Mouse (Mus musculus): ENCODE data around the gene 4930522H14Rik.

Gene 4930522H14Rik

DNA sequence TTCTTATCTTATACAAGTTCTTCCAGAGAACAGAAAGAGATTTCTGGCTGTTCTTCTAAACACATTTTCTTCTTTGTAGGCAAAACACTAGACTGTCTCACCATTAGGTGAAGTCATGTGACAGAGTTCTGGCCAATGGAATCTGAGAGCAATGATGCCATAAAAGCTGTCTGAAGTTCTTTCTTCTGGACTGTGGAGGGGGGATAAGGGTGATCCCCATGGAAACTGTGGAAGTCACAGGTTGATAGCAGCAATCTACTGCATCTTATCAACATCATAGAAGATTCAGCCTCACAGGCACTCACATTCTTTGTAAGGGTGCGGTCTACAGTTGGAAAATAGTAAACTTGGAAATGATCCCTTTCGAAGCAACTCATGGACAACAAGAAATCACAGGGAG is at the start of gene 4930522H14Rik:
Gene 4930522H14Rik (minus strand): TSS at position 187 of the 400 bp plus-strand sequence.
- no peak for DNase-seq (ENCODE audit: low spot score in 2 of 2)

DNA sequence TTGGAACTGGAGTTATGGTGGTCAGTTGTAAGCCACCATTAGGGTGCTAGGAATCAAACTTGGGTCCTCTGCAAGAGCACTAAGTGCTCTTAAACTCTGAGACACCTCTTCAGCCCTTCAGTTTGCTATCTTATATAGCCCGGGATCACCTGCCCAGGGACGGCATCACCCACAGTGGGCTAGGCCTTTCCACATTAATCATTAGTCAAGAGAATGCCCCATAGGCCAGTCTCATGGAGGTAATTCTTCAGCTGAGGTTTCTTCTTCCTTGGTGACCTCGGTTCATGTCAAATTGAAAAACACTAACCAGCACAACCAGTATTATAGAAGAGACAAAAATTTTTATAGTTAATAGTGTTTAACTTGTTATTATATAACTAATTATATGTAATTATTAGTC is 47.3 kb upstream of the 4930522H14Rik start:
- no peak for DNase-seq (ENCODE audit: low spot score in 2 of 2)

DNA sequence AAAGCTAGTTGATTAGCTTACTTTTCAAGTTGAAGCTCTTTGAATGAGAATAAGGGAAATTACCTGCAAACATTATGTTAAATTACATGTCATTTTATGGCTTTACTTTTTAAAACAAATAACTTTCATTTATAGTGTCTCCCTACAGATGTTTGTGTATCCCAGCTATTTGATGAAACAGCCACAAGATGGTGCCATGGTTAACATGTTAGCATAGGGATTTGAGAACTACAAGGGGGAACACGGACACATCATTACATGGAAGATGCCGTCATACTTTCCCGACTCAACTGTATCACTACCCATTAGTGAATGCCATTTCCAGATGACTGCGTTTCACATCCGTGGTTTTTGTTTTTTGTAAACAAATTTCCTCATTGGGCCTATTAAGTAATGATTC is 45.8 kb upstream of the 4930522H14Rik start:
- no peak for DNase-seq (ENCODE audit: low spot score in 2 of 2)

DNA sequence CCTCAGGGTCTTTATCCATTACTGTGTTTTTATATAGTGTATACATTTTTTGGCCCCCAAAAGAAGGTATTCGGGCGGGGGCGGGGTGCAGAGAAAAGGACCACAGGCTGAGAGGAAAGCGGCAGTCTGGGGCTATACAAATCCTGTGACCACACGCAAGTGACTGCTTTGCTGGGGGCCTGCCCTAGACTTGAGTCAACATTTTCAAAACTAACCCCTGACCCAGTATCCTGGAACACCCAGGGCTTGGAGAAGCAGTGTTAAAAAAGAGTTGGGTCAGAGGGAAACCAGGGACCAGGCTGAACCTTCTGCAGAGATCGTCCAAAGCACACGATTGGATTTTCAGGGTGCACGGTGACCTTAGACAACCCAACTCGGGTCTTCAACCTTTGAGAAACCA is 43.7 kb upstream of the 4930522H14Rik start:
- no peak for DNase-seq (ENCODE audit: low spot score in 2 of 2)

DNA sequence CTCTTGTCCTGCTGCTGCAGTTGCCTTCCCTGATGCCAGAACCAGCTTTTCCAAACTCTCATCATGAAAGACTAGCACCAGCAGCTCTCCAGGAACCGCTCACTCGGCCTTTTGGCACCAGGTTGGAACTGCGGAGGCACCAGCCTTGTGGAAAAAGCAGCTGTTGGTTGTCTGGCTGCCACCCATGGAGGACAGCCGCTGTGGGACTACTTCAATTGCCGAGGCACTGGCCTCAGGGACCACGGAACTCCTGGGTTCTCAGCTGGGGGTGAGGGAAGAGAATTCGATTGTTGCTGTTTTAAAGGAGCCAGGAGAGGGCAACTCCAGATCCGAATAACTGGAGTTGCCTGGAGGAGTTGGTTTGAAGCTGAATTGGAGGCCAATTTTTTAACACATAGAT is 43.2 kb upstream of the 4930522H14Rik start:
- no peak for DNase-seq (ENCODE audit: low spot score in 2 of 2)

DNA sequence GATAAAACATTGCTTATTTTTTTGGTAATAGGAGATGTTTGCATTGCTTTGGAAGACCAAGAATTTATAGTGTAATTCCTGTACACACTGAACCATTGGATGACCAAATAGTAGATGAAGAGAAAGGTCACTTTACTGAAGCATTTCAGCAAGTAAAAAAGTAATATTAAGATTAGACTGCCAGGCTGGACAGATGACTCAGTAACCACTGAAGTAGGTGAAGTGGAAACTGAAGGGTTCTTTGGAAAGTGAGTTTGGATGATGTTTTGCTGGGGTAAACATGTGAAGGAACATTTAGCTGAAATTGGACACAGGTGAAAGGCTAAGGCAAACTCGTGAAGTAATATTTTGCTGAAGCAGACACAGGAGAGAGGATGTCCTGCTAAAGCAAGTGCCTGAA is 41.5 kb upstream of the 4930522H14Rik start:
- DNase-seq (ENCODE audit: low spot score in 2 of 2): no peak

DNA sequence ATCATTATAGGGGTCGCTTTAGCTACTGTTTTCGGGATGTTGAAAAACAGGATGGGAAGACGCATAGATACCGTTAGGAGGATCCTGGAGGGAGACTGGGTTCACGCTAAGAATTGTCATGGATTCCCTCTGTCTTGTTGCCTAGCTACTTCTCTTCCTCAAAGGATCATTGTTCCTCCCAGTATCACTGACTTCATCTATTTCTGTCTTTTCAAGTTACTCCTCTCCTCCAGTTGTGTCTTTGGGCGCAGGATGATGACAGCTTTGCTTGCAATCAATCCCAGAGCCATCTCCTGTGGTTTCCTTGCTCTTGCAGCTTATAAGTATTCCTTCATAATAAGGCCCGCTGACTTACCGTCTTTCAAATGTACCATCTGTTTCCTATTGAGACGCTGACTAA is 38.3 kb upstream of the 4930522H14Rik start:
- DNase-seq (ENCODE audit: low spot score in 2 of 2): no peak

DNA sequence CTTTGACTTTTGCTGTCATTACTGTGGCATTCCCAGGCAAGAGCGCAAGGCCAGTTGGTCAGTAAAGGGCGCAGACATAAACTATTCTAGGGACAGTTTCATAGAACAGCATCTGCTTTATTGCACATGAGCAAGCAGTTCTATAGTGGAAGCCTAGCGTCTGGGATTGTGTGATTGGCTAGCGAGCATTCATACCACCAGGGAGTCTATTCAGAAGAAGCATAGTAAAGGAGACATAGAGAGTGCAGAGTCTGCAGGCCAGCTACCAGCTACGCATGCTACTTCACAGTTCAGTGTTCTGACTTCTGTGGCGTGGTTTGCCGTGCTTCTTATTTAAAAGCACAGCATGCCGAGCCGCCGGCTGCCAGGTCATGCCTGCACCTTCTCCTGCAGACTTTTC is 37.9 kb upstream of the 4930522H14Rik start:
- DNase-seq (ENCODE audit: low spot score in 2 of 2): no peak

DNA sequence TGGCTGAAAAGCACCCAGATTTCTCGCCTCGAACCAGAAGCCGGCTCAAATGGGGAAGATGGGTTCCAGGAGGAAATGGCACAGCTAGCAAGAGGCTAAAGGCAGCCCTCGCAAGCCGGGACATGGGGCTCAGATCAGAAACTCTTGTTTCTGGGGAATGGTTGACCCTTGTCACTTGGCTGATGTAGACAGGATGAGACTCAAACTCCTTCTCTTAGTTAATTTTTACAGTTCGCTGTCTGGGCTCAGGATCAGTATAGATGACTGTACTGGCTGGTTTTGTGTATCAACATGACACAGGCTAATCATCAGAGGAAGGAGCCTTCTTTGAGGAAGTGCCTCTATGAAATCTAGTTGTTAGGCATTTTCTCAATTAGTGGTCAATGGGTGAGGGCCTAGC is 33.6 kb upstream of the 4930522H14Rik start:
- DNase-seq (ENCODE audit: low spot score in 2 of 2): no peak

DNA sequence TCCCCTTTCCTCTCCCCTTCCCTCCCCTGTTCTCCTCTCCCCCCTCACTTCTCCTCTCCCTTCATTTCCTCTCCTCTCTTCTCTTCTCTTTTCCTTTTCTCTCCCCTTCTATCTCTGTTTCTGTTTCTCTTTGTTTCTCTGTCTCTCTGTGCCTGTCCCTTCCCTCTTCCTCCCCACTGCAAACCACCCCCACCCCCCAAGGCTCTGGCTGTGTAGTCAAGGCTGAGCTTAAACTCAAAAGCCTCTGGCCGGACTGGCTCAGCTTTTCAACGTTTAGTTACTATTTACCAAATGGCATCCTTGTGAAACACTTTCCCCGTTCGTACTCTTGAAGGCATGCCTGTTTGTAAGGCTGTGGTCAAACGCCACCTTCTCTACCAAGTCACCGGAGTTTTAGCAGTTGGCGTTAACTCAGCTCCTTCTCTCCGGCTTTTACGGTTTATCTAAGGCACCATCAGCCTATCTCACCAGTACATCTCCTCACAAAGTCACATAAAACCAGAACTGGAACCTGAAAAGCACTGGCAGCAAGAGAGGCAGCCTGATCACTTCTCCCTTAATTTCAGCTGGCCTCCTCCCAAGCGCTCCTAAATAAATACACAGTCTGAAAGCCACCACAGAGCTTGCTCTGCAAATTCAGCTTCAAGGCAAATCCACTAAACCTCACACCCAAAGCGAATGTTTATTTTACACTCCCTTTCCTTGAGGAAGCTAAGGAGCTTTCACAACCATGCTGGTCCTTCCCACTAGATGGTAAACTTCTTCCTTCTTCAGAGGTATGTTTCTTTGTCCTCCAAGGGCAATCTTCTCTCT is 19.4 kb upstream of the 4930522H14Rik start:
- DNase-seq (ENCODE audit: low spot score in 2 of 2): no peak

DNA sequence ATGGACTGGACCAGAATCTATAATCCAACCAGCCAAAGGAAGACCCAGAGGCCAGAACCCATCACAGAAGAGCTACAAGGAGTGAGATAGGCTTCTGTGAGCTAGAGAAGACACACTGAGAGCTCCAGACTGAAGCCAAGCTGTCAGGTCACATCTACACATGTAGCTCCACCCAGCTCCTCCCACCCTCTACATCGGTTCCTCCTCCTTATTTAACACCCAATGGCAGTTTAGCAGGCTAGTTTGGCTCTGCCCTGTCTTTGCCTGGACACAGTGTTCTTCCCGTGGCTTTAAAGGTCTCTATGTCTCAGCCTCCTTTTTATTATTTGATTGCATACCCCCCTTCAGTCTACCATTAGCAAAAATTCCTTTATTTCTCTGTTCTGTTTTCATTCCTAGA is 16.2 kb upstream of the 4930522H14Rik start:
- no peak for DNase-seq (ENCODE audit: low spot score in 2 of 2)

DNA sequence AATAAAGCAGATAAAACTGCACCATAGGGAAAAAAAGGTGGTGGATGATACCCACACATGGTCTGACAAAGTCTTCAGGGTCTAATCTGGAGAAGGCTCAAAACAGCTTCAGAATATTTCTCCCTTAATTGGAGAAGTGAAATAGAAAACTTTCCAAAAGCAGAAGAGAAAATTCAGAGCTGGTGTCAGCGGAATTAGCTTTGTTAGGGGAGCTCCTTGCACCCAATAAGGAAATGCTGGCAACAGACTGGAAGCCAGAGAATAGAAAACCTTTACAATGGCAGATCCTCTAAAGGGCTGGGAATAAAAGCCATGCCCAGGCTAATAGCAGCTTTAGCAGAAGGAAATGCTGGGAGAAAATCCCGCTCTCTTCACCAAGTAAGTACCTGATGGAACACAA is 15.4 kb upstream of the 4930522H14Rik start:
- no peak for DNase-seq (ENCODE audit: low spot score in 2 of 2)

DNA sequence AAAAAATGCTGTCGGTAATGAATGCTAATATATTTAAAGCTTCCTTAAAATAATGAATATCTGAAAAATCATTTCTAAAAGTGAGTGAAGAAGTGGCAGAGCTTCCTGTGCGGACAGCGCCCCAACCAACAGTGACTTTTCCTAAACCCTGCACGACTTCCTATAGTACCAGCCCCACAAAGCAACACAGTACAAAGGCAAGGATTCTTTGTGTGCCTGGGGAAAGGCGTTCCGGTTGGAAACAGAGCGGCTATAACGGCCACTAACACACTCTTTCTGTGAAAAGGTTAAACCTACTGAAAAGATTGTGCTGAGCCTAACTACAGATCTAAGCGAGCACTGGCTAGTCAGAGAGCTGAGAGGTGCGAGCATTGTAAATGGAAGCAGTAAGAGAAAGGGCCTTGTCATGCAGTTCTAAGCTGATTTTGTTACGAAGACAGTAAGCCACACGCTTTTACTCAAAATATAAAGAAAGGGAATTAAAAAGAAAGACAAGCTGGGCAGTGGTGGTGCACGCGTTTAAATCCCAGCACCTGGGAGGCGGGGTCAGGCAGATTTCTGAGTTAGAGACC is 766 bp downstream of the 4930522H14Rik start:
- no peak for DNase-seq (ENCODE audit: low spot score in 2 of 2)

DNA sequence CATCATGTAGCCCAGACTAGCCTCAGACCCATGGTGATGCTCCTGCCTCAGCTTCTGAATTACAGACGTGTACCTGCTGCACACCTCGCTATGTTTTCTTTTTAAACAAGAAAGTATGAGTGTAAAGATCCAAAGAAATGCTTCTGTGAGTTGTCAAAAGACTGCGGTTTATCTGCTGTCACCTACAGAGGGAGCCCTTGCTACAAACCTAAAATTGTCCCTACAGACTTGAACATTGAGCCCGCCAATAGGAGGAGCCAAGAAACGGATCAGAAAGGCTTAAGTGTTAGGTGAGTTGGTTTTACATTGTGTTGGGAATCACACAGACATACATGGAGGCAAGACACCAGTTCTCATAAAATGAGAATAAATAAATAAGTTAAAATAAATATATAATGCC is 26.2 kb downstream of the 4930522H14Rik start:
- peak; percentile 11 to 44 for DNase-seq (ENCODE audit: low spot score in 2 of 2)

DNA sequence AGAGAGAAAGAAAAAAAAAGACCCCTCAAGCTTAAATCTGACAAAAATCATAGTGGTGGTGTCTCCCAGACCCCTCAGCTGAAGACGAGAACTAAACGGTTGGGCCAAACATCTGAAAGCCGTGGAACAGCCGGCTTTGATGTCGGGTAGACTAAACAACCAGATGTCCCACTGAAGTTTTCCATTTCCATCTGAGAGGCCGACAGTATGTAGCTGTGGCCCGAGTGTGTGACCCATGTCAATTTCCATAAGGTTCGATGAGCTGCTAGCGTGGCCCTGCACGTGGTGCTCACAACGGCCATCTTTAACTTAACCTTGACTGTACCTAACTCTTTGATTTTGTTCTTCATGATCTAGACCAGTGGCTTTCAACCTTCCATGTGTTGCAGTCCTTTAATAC is 32.6 kb downstream of the 4930522H14Rik start:
- DNase-seq (ENCODE audit: low spot score in 2 of 2): no peak

DNA sequence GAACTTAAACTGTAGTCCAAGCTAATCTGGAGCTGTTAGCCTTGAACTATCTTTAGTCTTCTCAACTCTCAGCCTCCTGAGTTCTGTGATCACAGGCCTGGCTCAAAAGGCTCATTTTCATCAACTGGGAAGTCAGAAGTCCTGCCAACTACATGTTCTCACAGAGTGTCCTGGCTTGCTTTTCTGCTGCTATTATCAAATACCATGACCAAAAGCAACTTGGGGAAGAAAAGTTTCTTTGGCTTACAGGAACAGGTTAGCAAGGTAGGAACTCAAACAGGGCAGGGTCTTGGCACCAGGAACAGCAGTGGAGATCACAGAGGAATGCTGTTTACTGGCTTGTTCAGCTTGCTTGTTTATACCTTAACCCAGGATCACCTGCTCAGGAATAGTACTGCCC is 37.5 kb downstream of the 4930522H14Rik start:
- no peak for DNase-seq (ENCODE audit: low spot score in 2 of 2)

DNA sequence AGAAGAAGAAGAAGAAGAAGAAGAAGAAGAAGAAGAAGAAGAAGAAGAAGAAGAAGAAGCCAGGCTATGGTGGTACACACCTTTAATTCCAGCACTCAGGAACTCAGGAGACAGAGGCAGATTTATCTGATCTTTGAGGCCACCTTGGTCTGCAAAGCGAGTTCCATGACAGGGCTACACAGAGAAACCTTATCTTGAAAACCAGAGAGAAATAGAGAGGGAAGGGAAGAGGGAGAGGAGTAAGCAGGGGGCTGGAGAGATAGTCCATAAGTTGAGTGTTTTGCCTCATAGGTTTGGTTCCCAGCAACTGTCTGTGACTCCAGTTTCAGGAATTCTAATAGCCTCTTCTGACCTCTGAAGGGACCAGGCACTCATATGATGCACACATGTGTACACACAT is 42.3 kb downstream of the 4930522H14Rik start:
- DNase-seq (ENCODE audit: low spot score in 2 of 2): no peak

DNA sequence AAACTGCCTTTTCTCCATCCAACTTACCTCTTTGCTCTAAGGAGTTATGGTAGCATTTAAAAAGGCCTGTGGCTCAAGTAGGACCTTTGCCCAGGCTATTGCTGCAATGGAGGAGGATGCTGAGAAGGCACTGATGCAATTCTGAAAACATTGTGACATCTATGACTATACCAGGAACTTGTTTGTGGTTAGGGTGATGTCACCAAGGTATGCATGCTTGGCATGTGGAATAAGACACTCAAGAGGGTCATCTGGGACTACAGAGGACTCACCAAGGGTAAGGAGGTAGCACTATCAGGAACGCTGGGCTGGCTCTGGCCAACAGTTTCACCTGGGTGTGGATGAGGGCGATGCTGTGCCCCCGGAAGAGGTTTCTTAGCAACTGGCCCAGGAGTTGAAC is 46.5 kb downstream of the 4930522H14Rik start, which contains the start of gene Rnf11:
Gene Rnf11 (minus strand): TSS at position 108 of the 400 bp plus-strand sequence.
- no peak for DNase-seq (ENCODE audit: low spot score in 2 of 2)

DNA sequence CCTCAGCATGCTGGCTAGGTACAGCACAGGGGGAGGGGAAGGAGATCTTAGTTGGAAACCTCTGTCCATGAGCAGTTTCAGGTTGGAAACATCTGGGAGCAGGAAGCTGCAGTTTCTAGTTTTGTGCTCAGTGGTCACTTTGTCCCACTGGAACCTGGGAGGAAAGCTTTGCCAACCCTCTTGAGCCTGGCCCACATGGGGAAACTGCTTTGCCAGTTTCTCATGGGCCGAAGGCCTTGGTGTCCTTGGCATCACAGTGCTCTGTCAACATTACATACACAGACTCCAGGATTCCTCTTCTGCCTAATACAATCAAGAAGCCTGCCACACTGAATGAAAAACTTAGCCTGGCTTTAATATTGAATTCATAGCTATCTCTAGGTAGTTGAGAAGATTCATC is 48.4 kb downstream of the 4930522H14Rik start:
- no peak for DNase-seq (ENCODE audit: low spot score in 2 of 2)

DNA sequence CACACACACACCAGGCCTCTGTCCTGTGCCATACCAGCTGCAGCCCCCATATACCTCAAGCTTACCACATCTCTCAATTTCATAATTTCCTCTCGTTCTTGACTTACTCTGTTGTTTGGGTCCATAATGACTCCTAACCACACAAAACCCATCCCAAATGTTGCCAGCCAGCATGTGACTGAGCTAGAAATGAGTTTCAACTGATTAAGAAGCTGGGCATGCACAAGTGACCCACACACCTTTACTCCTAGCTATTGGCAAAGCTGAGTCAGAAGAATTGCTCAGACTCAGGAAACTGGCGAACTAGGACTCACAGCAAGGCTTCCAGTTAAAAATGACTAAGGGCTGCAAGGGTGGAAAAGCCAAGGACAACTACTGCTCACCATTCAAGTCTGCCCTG is 49.7 kb downstream of the 4930522H14Rik start:
- no peak for DNase-seq (ENCODE audit: low spot score in 2 of 2)

DNA sequence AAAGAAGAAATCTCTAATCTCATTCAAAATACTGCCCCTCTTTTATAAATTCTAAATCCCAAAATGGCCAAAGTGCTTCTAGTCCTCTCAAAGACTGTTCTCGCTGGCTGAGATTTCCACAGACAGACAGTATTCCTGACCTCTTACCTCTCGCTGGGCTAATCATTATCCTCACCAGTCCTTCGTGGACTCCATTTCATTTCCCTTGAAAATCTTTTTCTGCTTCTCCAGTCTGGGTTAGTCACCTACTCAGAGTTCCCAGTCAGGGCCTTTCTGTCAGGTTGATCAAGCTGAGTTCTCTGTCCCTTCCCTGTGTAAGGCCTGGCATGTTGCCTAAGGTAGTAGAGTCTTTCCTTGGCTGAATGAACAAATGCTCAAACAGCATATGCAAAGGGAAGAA is 53.6 kb downstream of the 4930522H14Rik start:
- DNase-seq (ENCODE audit: low spot score in 2 of 2): no peak

DNA sequence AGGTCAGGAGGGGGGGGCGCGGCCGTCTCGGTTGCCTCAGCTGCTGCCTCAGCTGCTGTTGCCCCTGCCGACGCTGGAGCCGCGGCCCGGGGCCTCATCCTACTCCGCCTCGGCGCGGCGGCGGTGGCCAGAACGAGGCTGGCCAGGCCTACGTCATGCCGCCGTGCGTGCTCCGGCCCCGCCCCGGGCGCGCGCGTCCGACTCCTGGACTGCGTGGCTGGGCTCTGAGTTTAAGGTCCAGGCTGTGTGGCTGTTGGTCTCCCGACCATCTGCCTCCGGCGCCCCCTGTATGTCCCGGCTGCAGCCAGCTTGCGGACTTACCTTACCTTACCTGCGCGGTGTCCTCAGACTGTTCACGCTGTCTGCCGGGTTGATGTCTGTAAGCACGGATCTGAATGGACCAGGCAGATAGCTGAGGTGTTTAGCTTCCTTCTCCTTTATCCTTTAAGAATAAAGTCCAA is 54.5 kb downstream of the 4930522H14Rik start:
- peak; percentile 71 to 87 for DNase-seq (ENCODE audit: low spot score in 2 of 2)

Data from spleen, postnatal 14 days (tissue).